Mouse (Mus musculus): Measurements from ENCODE around the gene Chd9.

The Chd9 gene

DNA sequence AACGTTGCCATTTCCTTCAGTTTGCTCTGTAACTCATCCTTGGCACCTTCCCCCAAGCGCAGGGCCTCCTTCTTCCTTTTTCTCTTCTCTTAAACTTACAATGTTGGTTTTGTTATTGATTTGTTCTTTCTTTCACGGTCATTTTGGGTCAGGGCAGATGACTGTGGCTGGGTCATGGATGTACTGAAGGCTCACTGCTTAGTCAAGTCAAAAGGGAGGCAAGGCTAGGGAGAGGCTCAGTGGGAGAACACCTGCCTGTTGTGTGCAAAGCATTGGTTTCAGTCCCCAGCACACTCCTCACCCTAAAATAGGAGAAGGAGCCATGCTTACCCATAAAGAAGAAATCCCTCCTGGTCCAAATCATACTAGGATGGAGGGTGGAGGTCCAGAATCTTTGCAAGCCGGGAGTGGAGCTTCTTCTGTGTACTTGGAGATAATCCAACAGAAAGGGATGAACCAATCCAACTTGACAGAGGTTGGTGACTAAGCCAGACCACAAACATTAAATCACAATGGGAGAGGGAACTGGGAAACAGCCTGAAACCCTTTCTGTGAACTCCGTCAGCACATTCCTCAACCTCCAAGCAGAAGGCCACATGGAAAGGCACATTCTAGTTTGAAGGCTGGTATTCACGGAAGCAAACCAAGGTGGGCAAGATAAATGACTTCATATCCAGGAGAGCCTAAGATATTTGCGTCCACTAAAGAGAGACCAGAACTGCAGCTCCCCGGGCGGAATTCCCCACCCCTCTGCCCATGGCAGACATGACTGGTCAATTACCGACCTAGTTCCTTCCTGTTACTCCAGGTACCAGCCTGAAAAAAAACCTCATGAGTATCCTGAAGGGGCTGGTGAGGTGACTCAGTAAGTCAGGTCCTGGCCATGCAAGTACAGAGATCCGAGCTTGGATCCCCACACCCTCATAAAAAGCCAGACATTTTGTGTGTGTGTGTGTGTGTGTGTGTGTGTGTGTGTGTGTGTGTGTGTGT lies 11.9 kb downstream of the Chd9 start:
- DNase-seq: no peak

DNA sequence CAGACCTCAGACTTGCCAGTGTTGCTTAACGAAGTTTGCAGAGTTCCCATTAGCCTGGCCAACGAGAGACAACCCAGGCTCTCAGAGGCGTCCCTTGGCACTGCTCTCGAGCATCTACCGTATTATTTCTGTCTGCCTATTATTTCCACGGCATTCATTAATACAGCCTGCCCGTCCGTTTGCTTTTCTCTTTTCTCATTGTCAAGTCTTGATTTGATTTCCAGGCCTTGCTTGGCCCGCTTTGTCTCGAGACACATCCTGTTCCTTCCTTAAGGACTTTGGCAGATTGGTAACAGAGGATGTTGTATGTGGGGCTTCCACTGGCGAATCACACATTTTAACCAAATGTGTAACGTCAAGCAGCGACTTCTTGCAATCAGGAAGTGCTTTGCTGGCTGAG lies 13.2 kb downstream of the Chd9 start:
- DNase-seq: no peak

DNA sequence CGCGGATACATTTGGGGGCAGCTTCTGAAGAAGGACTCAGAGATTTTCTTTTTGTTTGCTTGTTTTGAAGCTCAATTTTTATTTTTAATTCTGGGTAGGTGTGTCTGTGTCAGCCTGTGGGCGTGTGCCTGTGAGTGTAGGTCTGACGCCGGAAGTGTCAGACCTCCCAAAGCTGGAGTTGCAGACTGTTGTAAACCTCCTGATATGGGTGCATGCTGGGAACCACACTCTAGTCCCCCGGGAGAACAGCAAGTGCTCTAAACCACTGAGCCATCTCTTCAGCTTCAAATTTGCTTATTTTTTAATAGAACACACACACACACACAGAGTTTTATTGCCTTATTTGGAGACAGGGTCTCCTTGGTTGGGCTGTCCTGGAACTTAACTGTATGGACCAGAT lies 15.0 kb downstream of the Chd9 start:
- no peak for DNase-seq

DNA sequence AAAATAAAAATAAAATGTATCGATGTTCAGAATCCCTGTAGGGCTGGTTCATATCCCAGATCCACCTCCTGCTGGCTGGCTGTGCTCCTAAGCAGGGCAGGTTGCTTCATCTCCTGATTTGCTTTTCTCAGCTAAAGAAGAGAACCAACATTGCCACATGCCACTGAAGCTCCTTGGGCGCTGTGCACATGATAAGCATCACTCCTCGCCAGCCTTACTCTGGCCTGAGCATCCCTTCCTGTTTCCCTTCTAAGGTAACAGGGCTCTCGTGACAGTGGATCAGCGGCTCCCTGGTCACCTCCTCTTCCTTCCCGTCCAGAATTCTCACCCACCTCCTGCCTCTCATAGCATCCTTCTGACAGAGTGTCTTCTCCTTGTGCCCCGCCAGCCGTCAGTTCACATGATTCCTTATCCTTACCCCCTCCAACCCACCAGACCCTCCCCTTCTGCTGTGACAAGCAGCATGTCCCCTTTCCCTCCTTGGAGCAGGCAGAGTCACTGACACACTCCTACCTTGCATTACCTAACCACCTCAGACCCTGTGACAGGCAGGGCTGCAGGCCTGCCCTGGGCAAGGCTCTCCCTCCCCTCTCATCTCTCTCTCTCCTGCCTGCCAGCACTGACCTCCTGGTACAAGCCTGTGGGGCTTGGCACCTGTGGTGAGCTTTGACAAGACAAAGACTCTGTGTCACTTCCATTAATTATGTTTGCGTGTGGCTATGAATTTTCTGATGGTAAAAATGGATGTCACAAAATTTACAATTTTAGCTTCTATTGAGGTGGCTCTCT lies 16.2 kb downstream of the Chd9 start:
- no peak for DNase-seq

DNA sequence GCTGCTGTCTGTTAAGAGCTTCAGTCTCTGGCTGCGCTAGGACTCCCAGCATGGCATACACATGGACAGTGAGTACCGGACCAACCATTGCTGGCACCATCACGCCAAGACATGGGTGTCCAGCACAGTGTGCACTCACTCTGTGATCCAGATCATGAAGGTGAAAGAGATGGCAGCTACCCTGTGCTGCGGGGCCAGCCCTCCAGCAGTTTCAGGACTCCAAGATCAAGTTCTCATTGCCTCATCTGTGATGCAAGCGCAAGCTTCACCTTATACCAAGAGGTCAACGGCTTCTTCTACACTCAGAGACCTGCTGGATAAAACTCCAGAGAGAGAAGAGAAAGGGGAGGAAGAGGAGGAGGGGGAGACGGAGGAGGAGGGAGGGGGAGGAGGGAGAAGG lies 19.8 kb downstream of the Chd9 start:
- no peak for DNase-seq

DNA sequence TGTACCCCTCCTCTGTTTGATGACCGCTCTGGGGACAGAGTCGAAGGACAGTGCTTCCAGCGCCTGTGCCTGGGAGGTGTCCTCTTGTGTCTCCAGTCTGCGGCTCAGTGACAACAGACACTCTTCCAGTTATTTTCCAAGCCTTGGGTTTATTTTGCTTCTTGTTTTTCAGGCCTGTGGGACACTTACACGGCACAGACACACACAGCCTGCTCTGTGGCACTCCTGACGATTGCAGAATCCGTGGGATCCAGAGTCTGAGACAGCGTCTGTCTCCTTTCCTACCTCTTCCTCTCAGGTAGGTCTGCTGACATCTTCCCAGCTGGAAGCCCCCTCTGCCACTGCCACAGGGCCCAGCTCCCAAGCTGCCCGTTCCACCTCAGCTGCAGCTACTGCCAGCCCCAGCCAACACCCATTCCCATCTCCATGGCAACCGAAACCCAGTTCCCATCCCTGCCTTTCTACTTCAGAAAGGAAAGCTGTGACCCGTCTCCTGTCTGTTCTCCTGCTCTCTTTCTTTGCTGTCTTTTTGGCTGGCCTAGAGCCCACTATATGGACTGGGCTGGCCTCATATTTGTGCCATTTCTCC lies 21.4 kb downstream of the Chd9 start:
- no peak for DNase-seq

DNA sequence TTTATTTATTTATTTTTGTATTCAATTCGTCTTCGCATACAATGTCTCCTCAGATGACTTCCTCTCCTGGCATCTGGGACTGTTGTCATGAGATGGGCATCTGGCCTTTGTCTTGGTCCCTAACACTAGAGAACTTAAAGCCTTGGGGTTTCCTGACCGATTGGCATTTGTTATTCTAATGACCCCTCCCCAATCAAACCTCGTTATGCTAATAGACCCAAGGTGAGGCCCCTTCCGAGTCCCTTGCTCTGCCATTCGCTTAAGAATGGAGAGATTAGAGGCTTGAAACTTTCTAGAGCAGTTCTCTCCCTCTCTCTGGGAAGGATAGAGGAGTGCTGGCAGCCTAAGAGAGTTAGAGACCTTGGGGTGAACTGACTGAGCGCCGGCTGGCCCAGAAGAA lies 23.4 kb downstream of the Chd9 start:
- DNase-seq: no peak

DNA sequence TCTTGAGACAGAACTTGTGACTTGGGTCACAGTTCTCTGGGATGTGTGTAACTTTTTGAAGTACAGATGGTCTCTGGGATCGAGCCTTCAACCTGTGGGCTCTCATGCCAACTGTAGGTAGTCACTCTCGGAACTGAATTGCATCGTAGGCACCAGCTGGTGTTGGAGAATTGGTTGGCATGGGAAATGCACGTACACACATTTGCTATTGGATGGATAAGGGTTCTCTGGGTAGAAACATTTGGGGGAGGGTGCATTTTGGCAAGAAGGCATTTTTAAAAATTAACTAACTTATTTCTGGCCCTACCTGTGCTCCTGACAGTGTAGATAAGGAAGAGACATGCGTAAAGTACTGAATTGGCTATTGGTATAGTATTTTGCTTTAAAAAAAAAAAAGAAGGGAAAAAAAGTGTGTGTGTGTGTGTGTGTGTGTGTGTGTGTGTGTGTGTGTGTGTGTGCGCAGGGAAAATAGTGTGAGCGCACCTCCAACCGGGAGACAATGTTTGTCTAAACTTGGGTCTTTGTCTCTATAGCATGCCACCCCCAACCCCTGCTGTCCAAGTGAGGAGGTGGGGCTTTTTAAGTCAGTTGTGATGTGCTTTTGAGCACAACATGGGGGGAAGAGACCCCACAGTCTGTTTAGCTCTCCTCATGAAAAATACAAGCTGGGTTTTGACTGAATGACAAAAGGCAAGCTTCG lies 26.0 kb downstream of the Chd9 start:
- no peak for DNase-seq

DNA sequence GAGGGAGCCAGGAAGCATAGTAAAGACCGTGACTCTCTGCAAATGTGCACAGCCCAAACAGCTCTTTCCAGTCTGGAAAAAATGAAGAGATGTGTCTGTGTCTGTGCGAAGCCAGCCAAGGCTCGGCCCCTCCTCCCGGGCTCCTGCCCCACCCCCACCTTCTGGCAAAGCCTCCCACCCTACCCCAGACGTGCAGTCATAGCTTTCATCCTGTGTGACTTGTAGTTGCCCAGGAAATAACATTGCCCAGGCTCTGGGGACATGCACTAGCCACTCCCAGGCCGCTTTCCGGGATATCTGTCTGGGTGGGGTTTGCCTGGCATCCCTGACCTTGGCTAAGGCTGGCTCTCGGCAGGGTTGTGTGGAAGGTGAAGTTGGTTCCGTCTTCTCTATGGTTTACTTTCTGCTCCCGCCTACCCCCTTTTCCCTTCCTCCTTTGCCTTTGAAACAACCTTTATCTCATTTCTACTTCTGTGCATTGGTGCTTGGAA lies 26.6 kb downstream of the Chd9 start:
- no peak for DNase-seq

DNA sequence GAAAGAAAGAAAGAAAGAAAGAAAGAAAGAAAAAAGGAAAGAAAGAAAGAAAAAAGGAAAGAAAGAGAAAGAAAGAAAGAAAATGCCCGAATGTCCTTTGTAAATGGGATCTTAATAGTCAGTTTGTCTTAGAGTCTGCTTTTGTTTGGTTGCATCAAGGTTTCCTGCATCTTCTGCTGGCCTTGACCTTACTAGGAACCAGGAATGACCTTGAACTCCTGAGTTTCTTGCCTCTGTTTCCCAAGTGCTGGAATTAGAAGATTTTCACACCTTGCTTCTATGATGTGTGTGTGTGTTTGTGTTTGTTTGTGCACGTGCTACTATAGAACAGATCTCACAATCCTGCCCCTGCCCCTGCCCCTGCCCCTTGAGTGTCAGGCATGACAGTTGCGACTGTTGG lies 28.0 kb downstream of the Chd9 start:
- DNase-seq: no peak

DNA sequence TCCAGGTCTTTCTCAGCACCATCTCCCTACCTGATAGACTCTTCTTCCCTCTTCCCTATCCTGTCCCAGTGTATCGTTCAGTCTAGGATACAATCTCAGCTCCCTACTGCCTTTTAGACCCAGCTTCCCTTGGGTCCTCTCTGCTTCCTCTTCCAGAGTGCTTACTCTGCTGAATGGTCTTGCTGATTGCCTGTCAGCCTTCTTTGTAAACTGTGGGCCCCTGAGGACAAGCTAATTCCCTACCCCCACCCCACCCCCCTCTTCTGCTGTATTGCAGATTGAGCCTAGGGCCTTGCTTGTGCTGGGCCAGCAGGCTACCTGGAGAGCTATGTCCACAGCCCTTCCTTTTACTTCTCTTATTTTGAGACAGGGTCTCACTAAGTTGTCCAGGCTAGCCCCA lies 28.8 kb downstream of the Chd9 start:
- no peak for DNase-seq

DNA sequence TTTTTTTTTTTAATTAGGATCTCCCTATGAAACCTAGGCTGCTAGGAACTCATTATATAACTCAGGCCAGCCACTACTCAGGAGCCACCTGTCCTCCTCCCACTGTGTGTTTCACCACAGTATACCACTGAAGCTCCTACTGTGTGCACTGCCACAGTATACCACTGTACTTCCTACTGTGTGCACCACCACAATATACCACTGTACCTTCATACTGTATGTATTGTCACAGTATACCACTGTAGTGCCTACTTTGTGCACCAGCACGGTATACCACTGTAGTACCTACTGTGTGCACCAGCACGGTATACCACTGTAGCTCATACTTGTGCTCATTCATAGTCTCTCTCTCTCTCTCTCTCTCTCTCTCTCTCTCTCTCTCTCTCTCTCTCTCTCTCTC lies 29.9 kb downstream of the Chd9 start:
- no peak for DNase-seq

DNA sequence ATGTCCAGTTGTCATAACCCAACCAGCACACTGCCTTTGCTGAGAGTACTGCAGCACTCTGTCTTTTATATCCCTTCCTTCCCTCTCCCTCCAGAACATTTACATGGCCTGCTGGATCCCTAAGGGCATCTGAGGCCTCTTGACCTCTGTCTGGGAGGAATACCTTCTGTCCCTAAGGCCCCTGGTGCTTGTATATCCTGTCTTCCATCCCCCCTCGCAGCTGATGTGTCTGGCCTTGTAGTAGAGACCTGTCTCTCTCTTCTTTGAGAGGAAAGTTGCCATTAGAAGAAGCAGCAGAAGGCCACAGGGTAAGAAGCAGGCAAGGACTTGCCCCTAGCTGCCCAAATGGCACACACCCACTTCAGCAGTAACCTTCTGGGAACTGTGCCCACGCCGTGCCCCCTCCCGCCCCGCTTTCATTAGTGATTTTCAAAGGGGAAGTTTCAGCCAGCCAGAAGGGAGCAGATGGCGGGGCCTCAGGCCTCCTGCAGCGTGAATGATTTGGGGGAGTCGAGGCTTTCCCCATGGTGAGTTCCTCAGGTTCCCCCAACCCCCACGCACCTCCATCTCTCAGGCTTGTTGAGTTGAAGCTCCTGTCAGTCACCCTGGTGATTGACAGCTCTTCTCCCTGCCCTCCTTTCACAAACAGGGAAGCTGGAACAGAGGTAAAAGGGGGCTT lies 33.3 kb downstream of the Chd9 start:
- DNase-seq: no peak

DNA sequence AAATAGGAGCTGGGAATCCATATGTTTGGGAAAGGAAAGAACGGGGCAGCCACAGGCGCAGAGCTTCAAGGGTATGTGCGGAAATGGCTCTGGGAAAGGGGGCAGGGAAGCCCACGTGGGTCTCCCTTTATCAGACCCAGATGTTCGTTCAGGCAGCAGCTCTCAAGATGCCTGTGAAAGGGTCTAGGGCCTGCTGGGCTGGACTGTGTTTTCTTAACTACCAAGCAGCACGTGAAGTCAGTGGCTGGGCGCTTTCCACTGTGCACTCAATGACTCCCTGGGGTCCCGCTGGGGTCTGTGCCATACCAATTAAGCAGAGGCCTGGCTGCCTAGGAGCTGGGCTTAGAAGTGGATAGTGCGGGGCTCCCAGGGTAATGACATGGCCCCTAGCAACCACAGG lies 33.9 kb downstream of the Chd9 start:
- no peak for DNase-seq

DNA sequence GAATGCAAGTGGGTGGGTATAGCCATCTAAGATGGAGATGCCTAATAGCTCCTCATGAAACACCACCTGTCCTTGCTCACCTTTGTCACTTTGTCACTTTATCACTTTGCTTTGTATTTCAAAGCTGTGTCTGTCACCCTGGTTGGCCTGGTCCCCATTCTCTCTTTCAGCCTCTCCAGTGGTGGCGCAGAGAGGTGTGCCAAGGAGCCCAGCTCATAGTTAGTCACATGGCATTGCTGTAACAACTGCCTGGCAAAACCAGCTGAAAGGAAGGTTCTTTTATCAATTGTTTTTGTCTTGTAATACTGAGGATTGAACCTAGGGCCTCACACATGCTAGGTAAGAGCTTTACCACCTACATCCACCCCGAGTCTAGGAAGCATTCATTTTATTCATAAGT lies 38.9 kb downstream of the Chd9 start:
- no peak for DNase-seq

DNA sequence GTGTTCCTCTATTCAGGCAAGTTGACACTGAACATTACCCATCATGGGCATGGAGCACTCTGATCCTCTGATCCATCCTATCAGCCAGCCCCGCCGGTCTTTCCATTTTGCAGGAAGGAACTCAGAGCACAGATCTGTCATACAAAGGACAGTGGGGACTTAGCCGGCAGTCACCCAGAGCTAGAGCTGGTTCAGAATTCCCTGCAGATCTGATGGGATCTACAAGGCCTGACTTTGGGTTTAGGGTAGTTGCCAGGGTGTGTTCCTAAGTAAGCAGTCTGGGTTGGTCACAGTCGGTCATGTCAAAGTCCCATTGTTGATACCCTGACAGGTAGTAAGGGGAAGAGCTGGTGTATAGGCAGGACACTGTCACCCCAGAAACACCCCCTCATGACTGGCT lies 39.8 kb downstream of the Chd9 start:
- DNase-seq: no peak

DNA sequence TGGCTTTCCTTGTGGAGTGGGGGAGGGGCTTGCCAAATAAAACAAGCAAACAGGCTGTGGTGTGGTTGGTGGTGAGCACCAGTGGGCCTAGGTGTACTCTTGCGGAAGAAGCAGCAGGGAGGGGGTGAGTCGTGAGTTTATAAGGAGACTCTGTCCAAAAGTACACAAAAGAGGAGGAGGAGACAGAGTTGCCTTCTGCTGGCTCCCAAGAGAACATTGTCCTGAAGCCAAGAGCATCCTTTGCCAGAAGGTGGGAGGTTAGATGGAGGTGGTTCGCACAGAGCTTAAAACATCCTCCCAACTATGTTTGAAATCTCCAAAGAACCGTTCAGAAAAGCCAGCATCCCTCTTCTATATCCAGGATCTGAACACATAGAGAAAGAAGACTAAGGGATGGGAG lies 40.2 kb downstream of the Chd9 start:
- DNase-seq: no peak

DNA sequence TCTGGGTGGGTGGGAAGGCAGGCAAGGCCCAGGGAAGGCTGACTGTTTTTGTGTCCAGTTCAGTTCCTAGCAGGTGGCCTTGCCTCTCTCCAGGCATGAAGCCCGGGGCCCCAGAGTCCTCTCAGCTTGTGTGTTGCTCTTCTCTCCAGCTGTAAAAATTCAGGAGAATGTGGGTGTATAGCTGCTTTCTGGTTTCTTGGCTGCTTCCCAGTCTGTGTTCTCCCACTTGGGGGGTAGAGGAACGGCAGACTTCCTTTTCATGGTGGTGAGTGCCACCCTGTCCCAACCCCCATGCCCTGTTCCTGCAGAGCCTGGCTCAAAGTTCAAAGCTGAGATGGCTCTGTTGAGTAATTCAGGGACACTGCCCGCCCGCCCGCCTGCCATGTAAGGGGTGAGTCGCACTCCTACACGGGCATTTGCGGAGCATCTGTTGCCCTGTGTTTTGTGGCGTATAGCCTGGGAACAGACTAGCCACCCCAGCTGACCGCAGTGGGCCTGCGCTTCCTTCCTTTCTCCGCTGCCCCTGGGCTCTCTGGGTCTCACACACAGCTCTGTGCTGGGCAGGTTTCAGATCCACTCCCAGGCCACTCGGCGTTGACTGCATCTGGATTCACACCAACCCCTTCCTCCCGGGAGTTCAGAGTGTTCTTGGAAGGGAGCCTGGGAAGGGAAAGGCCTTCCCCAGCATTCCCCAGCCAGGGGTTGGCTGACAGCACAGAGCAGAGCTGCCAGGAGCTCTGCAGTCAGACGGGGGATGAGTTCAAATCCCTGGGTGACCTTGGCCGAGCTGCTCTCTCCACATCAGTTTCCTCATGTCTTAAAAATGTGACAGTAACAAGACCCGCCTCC lies 41.1 kb downstream of the Chd9 start:
- no peak for DNase-seq

DNA sequence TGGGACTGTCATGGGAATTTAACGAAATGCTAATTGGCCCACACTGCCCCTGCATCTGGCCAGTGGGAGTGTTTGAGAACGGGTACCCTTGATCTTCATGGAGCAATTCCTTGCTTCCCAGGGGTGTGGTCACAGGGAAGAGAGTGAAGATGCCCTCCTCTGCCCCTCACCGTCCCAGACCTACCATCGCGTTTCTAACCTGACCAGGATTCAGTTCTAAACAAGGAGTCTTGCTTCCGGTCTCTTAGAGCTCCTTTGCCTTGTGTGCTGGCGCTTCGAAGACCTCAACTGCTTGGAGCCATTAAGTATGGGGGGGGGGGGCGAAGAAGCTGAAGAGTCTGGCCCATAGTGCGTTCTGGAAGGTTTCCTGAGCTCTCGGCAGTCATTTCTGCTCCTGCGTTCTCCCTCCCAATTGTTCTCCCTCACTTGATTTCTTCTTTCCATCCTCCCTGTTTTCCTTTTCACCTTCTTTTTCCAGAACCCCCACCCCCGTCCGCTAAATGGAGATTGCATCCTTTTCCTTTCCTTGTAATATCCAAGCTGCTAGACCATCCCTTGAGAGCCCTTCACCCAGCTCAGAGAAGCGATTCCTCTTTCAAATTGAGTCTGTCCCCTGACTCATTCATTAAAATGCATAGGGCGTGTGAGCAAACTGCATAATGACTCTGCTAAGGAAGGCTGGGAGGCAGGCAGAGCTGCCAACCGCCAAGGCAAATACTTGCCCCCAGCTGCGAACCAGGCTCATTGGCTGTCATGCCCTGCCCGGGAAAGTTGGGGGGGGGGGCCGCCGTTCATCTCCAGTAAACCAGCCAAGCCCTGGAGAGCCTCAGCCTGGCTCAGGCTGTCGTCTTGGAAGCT lies 42.0 kb downstream of the Chd9 start:
- DNase-seq: no peak

DNA sequence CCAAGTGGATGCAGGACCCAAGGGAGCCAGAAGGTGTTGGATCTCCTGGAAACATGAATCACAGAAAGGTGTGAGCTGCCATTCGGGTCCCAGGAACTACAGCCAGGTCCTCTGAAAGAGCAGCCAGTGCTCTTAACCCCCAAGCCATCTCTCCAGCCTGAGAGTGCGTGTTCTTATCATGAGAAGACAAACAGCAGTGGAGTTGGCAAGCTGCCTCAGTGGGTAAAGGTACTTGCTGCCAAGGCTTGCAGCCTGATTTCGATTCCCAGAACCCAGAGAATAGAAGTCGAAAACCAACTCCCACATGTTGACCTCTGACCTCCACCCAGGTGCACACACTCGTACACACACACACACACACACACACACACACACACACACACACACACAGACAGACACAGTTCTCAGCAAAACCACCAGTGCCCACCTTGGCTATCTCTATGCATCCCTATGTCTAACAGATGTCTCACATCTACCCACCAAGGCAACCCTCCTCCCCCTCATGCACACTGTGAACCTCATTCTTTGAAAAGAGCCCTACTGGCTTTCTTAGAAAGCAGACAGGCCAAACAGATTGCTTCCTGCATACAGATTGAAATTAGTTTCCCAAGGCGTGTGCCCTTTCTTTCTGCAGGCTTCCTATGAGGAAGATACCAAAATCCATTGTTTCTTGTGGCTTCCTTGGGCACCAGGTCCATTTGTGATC lies 43.4 kb downstream of the Chd9 start:
- no peak for DNase-seq

All from thymus, postnatal 14 days (tissue).